Mouse (Mus musculus) heart, adult 2 months (tissue): ENCODE data around the gene Wdr5b.
"Not testable (repeated sequence)": the region's sequence is repeated elsewhere in the genome, so short reads cannot be mapped to it uniquely, and the experiment has no call there.

Experiments
- CTCF ChIP-seq: fragments of 200-600 bp; IDR thresholded peaks from 2 replicates; pipeline ENCODE4 v1.8.1; 2022; ENCODE audit warnings: antibody characterized with exemption, mild to moderate bottlenecking, moderate library complexity
- EP300 ChIP-seq: fragments of 200-500 bp; IDR thresholded peaks from 2 replicates; pipeline ENCODE4 v1.6.1; 2011; ENCODE audit warnings: low read depth, low read length, control low read depth; ENCODE audit not compliant: insufficient read depth

- TF ChIP-seq EP300, CTCF: not testable (repeated sequence)
Measured at GRCm38 (mm10) chr16:36062534-36062933, 21.5 kb downstream of the Wdr5b start.
